Mouse (Mus musculus) CH12F3 (cell line): ENCODE measurements around the gene Adk.

Source experiments
- in situ Hi-C: fragments of 300-500 bp; cut with MboI; formaldehyde crosslinking; loops from 2 replicates; pipeline ENCODE4 v1.14.3; 2020; ENCODE audit warnings: low sequenced_read_pairs

Adk gene

GRCm38 (mm10) chr14:21314466-21314865 lies 262.1 kb downstream of the Adk start:
- in situ Hi-C loops, result no loop called here

- in situ Hi-C loops, result no loop called here
Observed at GRCm38 (mm10) chr14:21334826-21335225, 282.5 kb downstream of the Adk start.

GRCm38 (mm10) chr14:21335691-21336314 lies 283.4 kb downstream of the Adk start:
- in situ Hi-C loops, result no loop called here

- in situ Hi-C loops, result no loop called here
Observed at GRCm38 (mm10) chr14:21337948-21338347, 285.6 kb downstream of the Adk start.

GRCm38 (mm10) chr14:21341195-21341594 lies 288.8 kb downstream of the Adk start:
- in situ Hi-C loops, result no loop called here

GRCm38 (mm10) chr14:21342984-21343383 lies 290.6 kb downstream of the Adk start:
- in situ Hi-C loops, result no loop called here

GRCm38 (mm10) chr14:21344896-21345295 lies 292.5 kb downstream of the Adk start:
- in situ Hi-C loops, result no loop called here

- in situ Hi-C loops, result no loop called here
Observed at GRCm38 (mm10) chr14:21348611-21349260, 296.4 kb downstream of the Adk start.

GRCm38 (mm10) chr14:21351646-21352045 lies 299.3 kb downstream of the Adk start:
- in situ Hi-C loops, result no loop called here

GRCm38 (mm10) chr14:21356286-21356685 lies 303.9 kb downstream of the Adk start:
- in situ Hi-C loops, result no loop called here

GRCm38 (mm10) chr14:21359207-21359895 lies 307.0 kb downstream of the Adk start:
- in situ Hi-C loops, result no loop called here

GRCm38 (mm10) chr14:21359896-21360525 lies 307.6 kb downstream of the Adk start:
- in situ Hi-C loops, result no loop called here

- in situ Hi-C loops, result no loop called here
Observed at GRCm38 (mm10) chr14:21367095-21367494, 314.7 kb downstream of the Adk start.

GRCm38 (mm10) chr14:21368622-21369021 lies 316.2 kb downstream of the Adk start:
- in situ Hi-C loops, result no loop called here

- in situ Hi-C loops, result no loop called here
Observed at GRCm38 (mm10) chr14:21369127-21369526, 316.8 kb downstream of the Adk start.

- in situ Hi-C loops, result no loop called here
Observed at GRCm38 (mm10) chr14:21371946-21372345, 319.6 kb downstream of the Adk start.

GRCm38 (mm10) chr14:21372689-21373088 lies 320.3 kb downstream of the Adk start:
- in situ Hi-C loops, result no loop called here

GRCm38 (mm10) chr14:21383701-21384428 lies 331.5 kb downstream of the Adk start:
- in situ Hi-C loops, result no loop called here

- in situ Hi-C loops, result no loop called here
Observed at GRCm38 (mm10) chr14:21399506-21399905, 347.1 kb downstream of the Adk start.

- in situ Hi-C loops, result no loop called here
Observed at GRCm38 (mm10) chr14:21402157-21402601, 349.8 kb downstream of the Adk start.
